Mouse (Mus musculus): Measurements from ENCODE around the gene Adgrl4. TPM values are rescaled to one million over a fixed set of nuclear protein-coding genes. Genes with fewer than 3 reads are reported as not detected.

Gene Adgrl4
- total RNA-seq (2021) = 10 to 100 TPM; 17.7 to 20.7 TPM
- long read RNA-seq, experiment 1, partial matches to known transcripts = 3 of 6 reads
- long read RNA-seq, experiment 1, other reads (novel, unspliced or antisense) = 3 of 6 reads
- long read RNA-seq, experiment 2, full-length matches to known transcripts = 5 of 11 reads
- long read RNA-seq, experiment 2, partial matches to known transcripts = 1 of 11 reads
- long read RNA-seq, experiment 2, other reads (novel, unspliced or antisense) = 5 of 11 reads

DNA sequence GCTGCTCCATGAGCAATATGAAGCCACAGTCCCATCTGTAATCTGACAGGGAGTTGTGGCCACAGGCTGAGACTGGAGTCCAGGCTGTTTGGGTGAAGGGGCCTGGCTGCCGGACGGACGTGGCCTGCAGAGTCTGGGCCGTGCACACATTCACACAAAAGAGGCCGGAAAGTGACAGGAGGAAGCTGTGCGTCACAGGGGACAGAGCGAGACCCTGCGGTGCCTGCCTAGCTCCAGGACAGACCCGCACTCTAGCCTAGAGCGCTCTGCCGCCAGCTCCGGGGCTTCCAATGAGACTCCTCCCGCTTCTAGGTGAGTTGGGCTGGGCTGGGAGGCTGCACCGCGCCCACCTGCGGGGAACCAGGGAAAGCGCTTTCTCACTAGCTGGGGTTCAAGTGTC, at the start of gene Adgrl4:
TSS of gene Adgrl4 (plus strand) at position 195 of the 400 bp plus-strand sequence.
- no peak for DNase-seq (ENCODE audit: low spot score)

DNA sequence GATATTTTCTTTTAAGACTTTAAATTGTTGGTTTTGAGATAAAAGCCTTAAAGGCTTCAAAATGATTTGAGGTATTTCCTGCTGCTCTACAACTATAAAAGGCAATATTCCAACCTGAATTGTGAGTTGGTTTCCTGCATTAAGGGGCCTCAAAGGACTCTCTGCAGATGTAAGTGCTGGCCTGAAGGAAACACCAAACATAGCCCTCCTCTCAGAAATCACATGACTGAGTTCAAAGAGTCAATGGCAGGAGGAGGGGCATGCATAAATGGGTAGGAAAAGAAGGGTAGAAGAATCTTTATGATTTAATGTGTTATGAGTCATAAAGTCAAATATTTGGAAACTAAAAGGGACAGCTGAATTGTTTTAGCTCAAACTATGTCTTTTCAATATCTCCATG, 46.8 kb upstream of the Adgrl4 start:
- no peak for DNase-seq (ENCODE audit: low spot score)

DNA sequence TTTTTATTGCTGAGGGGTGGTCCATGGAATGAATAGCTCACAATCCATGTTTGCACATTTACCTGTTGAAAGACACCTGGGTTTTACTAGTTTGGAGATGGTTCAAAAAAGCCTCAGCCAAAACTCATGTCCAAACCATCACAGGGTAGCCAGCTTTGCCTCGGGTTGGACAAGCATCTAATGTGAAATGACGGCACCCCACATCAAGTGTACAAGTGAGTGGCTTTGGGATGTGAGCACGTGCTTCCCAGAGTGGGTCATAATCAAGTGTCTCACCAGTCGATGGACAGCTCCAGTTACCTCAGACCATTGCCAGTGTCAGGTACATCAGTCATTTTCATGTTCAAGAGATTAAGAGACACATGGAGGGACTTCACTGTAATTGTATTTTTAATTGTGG, 44.8 kb upstream of the Adgrl4 start:
- no peak for DNase-seq (ENCODE audit: low spot score)

DNA sequence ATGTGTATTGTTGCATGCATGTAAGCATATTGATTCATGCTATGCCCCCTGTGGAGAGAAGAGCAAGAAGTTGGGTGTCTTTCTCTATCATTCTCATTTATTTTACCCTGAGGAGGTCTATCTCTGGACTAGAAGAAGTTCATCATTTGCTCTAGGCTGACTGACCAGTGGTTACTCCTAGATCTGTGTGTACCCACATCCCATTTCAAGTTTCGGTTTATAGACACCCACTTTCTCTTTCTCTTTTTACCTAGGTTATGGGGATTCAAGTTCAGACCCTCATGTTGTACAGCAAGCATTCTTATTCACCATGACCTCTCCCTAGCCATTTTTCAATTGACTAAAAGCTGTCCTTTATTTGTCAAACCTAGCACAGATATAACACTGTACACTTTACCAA, 44.4 kb upstream of the Adgrl4 start:
- no peak for DNase-seq (ENCODE audit: low spot score)

DNA sequence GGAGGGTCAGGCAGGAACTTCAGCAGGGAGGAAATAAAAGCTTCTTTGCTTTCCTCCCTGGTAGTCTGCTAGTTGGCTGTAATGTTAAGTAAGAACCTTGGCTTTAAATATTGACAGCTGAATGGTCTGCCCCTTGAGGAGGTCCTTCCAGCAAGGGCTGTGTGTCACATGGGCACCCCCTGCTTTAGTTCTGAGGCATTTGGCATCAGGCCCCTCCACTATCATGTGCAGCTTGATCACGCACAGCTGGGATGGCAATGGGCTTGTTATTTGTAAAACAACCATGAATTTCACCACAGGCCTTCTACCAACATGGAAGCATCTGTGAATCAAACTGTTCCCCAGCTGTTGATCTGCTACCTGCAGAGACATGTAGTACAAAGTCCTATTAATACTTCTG, 38.4 kb upstream of the Adgrl4 start:
- DNase-seq (ENCODE audit: low spot score) = no peak

- DNase-seq (ENCODE audit: low spot score) = no peak
Observed at GRCm38 (mm10) chr3:151411031-151411430, 26.7 kb upstream of the Adgrl4 start.

GRCm38 (mm10) chr3:151411488-151411887, 26.2 kb upstream of the Adgrl4 start:
- DNase-seq (ENCODE audit: low spot score) = no peak

DNA sequence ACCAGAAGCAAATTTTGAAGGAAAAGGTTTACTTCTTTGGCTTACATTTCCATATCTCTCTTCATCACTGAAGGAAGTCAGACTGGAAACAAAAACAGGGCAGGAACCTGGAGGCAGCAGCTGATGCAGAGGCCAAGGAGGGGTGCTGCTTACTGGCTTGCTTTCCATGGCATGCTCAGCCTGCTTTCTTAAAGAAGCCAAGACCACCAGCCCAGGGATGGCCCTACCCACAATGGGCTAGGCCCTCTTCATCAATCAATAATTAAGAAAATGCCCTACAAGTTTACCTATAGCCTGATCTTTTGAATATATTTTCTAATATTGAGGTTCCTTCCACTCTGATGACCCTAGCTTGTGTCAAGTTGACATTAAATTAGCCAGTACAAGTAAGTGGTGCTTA, 20.8 kb upstream of the Adgrl4 start:
- no peak for DNase-seq (ENCODE audit: low spot score)

DNA sequence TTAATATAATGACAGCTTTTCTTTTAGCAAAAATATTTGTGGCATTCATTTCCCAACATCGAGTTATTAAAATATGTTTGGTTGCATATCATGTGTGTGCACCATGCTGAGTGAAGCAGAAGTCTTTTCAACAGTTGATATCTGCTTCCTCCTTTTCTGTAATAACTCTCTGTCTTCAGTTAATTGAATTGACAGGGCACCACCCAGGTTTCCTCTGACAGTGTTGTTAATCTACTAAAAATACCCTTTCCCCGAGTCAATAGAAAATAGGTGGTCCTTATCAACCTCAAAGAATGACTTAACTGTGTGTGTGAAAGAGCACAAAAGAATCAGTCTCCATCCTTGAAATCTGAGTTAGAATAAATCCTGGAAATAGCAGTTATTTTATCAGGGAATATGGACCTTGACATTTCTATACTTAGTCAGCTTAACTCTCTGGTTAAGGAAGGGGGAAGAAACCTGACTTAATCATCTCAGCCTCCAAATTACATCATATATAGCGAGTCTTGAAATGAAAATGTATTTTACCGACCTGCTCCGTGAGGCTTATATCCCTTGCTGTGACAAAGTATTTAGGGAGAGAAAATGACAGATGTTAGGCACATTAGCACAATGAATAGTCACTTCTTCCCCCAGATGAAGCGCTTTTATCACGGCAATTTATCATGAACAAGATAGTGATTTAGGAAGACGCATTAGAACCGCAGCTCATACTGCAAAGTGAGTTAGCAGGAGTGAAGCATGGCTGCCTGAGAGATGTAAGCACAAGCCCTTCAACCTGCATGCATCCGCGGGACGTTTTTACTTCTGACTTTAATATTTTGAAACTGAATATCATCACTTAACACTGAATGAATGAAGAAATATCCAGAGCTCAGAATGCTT, 19.8 kb upstream of the Adgrl4 start:
- no peak for DNase-seq (ENCODE audit: low spot score)

DNA sequence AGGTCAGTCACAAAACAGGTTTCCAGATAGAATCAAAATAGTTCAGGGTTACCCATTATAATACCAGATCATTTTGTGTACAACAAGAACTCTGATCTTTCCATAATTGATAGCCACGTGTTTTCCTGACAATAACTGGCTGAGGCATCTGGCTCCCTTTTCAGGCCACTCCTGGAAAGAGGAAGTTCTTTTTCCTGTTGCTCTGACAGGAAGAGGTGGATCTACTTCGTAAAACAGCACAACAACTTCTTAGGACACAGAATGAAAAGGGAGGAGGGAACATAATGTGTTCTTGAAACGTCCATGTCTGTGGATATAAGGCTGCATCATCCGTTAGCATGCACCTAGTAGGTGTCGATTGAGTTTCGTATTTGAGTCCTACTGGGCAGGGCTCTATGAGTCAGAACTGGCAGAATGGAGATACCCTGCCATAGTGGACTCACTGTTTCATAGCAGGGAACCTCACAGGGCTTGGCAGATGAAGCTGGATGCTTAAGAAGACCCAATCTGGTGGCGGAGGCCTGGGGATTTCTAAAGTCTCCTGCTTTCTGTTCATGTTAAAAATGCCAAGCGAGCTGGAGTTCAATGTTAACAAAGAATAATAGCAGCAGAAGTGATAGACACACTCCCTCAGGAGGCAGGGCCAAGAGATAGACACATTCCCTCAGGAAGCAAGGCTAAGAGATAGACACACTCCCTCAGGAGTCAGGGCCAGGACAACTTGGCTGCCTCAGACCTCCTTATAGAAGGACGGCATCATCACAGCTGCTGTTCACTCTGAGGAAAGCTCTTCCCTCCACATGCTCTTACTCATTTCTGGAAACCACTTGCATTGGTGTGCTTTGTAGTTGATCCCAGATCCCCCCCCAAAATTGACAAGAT, 13.1 kb upstream of the Adgrl4 start:
- DNase-seq (ENCODE audit: low spot score) = no peak

- no peak for DNase-seq (ENCODE audit: low spot score)
Observed at GRCm38 (mm10) chr3:151430106-151430505, 7.6 kb upstream of the Adgrl4 start.

DNA sequence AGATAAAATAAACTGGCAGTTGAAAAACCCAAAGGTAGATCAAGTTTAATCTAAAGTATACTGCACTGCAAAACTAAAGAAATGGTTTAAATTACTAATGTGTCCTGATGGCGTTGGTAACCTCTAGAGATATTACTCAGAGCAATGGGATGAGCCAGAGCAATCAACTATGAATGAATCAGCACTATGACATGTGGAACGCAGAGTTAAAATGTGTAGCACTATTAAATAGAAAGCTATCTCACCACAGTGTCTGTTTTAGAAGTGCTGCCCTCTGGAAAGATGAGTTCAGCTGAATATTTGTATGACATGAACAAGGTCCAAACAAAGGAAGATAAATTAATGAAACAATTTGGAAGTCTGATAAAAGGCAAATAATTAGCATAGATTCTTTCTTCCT, 6.2 kb upstream of the Adgrl4 start:
- DNase-seq (ENCODE audit: low spot score) = no peak

DNA sequence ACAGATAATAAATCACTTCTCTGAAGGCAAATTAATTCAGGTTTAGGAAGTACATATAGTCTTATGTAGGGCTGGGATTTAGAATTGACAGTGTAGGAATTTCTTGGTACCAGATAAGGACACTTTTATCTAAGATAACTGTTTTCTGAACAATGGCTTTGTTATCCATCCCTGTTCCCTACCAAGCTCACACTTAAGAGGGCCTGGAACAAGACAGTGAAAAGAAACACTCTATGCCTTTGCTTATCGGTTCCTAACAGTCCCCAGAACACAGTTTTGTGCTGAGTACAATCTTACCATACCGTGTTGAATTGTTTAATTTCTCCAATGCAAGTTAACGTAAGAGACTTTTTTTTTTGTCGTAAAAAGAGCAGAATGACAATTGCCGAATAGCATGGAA, 677 bp downstream of the Adgrl4 start:
- no peak for DNase-seq (ENCODE audit: low spot score)

- no peak for DNase-seq (ENCODE audit: low spot score)
Observed at GRCm38 (mm10) chr3:151439976-151440375, 2.3 kb downstream of the Adgrl4 start.

- DNase-seq (ENCODE audit: low spot score) = no peak
Observed at GRCm38 (mm10) chr3:151442026-151442425, 4.3 kb downstream of the Adgrl4 start.

GRCm38 (mm10) chr3:151443486-151443885, 5.8 kb downstream of the Adgrl4 start:
- DNase-seq (ENCODE audit: low spot score) = no peak

- no peak for DNase-seq (ENCODE audit: low spot score)
Observed at GRCm38 (mm10) chr3:151444284-151444683, 6.6 kb downstream of the Adgrl4 start.

DNA sequence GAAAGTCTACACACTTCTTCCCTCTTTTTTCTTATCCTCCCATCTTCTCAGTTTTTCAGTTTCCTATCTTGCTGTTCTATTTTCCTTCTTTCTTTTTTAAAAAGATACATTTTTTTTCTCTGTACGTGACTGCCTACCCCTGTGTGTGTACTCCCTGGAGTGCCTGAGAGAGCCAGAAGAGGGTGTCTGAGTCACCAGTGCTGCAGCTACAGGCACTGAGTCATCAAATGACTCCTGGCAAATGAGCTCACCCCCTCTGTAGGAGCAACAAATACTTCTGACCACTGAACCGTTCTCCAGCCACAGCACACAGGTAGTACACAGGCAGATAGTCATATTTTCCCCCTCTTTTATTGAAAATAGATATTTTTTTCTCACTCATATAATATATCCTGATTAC, 8.2 kb downstream of the Adgrl4 start:
- no peak for DNase-seq (ENCODE audit: low spot score)

DNA sequence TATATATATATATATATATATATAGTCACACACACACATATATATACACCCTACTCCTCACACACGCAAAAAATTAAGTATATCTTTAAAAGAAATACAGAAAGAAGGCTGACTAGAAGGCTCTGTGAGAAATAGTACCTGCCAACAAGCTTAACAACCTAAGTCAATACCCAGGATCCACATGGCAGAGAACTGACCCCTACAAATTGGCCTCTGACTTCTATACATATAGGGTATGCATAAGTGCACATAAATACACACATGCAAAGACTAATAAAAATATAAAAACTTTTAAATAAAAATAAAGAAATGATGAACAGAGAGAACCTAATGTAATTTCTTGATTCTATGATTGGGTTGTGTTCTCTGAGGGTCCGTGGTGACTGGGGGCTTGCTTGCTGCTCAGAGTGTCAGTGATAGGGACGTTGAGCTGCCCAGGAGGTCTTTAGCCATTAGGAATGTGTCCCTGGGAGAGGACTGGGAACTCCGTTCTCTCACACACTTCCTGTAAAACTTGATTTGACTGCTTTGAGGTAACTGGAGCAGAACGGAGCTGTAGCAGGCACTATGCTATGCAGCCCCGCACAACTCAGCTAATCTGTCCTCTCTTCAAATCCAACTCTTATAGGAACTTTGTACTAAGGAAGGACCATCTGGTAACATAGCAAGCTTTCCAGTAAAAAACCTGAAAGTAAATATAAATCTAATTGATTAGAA, 17.5 kb downstream of the Adgrl4 start:
- no peak for DNase-seq (ENCODE audit: low spot score)

DNA sequence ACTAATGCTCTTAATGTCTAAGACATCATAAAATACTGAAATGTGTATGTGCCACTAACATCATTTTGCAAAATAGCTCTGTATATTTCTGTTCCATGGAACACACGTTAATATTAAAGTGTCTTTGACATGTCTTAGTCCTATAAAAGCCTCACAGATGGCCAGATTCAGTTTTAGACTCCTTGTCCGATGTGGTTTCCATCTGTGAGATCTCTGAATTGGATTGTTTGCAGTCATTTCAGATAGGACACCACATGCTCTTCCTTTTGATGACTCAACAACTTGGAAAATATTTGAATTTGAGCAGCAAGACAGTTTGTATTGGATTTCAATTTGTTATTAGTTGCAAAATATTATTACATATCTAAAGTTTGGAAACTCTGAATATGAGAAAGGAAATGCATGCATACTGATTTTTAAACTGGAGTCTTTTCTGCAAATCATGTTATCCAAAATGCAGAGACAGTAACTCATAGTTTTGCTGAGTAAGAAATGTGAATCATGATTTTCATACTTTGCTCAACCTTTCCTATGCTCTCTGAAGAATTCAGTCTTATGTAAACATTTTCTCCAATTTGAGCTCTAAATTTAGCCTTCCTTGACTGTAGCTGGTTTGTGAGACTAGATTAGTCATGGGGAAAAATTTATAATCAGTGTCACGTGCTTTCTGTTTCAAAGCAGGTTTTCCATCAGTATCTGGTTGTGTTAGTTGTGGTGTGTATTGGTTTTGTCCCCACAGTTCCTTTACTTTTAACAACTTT, 21.9 kb downstream of the Adgrl4 start:
- no peak for DNase-seq (ENCODE audit: low spot score)

DNA sequence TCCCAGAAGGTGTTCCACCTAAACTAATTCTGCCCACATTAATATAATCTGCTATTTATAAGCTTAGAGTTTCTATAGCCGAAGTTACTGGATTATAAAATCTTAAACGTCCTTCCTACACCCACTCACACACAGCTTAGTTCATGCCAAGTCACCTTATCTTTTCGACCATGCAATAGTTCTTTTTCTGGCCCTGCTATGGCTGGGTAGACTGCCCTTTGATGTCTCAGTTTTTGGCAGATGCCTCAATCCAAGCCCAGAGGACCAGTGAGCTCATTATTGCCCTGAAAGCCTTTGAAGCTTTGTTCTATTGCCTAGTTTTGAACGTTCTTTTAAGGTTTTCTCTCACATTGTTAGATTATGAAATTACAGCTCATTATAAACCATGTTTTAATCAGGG, 27.5 kb downstream of the Adgrl4 start:
- no peak for DNase-seq (ENCODE audit: low spot score)
